Mouse (Mus musculus): ENCODE data around the gene Gda. TPM values are rescaled to one million over a fixed set of nuclear protein-coding genes. Genes with fewer than 3 reads are reported as not detected.

The Gda gene
- polyA plus RNA-seq, 1 experiment: 0.04 TPM

DNA sequence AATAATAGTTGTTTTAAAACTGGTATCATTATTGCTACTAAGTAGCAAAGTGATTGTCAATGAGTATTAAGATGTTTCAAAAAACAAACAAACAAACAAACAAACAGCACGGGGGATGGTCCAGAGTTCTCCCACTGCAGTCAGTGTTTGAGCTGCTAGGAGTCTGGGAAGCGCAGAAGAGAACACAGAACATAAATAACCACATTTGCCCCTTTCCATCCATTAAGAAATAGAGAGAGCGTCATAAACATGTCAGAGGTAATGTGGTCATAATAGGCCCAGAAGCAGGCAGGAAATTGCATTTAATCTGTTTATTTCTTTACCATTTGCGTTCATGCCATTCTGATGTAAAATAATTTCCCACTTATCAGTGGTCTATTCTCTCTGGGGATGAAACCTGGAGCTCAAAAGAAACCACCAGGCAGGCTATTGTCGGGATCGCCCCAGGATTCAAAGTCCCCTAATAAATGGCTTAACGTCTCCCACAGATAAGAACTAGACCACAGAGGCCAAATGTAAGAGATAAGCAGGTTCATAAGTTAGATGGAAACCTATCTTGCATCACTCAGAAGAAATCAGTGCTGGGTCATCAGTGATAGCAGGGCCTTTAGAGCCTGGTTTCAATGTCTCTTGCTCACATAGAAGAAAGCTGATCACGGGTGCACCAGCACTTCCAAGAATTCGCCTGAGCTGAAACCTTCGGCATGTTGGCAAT lies 20.7 kb upstream of the Gda start:
- no peaks in the 10 kb centered on the region for H3K79me2 ChIP-seq (ENCODE audit: control insufficient read depth, insufficient read depth)
- H3ac ChIP-seq (ENCODE audit: control insufficient read depth, insufficient read length): no peak overlapping the region
- TF ChIP-seq TCF3 (IDR thresholded peaks at IDR 0.05; ENCODE audit: insufficient read length, low read depth) (no peak), POLR2A (IDR thresholded peaks at IDR 0.05; ENCODE audit: insufficient read length, low read depth) (no peak), REST (IDR thresholded peaks at IDR 0.05; ENCODE audit: insufficient read depth, insufficient read length) (no peak), E2F4 (IDR thresholded peaks at IDR 0.05; ENCODE audit: insufficient read depth) (no peak), TCF12 (IDR thresholded peaks at IDR 0.05; ENCODE audit: insufficient read depth, poor library complexity, severe bottlenecking) (no peak), SRF (IDR thresholded peaks at IDR 0.05; ENCODE audit: control insufficient read depth, insufficient read length, low read depth) (no peak), MYOD1 (IDR thresholded peaks at IDR 0.05; ENCODE audit: control insufficient read depth in 1 of 3, insufficient read length in 2 of 3, low read depth in 2 of 3) (no peak), MYOG (IDR thresholded peaks at IDR 0.05; ENCODE audit: control insufficient read depth in 1 of 3, insufficient read depth in 1 of 3, insufficient read length in 2 of 3, low read depth in 2 of 3) (no peak), USF1 (IDR thresholded peaks at IDR 0.05; ENCODE audit: low read depth) (no peak), MAX (IDR thresholded peaks at IDR 0.05; ENCODE audit: low read depth) (no peak), POLR2AphosphoS2 (IDR thresholded peaks at IDR 0.05; ENCODE audit: insufficient read length, low read depth) (no peak), CEBPB (IDR thresholded peaks at IDR 0.05; ENCODE audit: insufficient read depth, poor library complexity, severe bottlenecking) (no peak)
- H3K27me3 ChIP-seq (ENCODE audit: control insufficient read depth, insufficient read depth, insufficient read length): no peaks in the 10 kb centered on the region
- H3K4me2 ChIP-seq (ENCODE audit: low read depth): no peak overlapping the region
- H3K36me3 ChIP-seq (ENCODE audit: control insufficient read depth, insufficient read depth): no peaks in the 10 kb centered on the region
- H3K4me3 ChIP-seq: no peak overlapping the region

DNA sequence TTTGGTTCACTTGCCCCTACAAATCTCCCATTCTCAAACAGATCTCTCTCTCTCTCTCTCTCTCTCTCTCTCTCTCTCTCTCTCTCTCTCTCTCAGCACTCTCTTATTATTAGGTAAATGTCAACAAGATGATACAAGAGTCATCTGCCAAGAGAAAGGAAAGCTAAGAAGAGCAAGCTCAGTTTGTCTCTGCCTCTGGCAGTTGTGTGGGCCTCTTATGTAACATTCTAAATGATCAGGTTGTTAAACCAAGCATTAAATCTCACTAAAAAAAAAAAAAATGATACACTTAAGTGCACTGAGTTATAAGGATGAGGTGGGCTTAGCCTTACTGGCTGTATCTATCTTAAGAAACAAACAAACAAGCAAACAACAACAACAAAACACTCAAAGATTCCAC lies 18.1 kb upstream of the Gda start:
- Histone ChIP-seq H3K79me2 (ENCODE audit: control insufficient read depth, insufficient read depth) (no peaks in the 10 kb centered on the region), H3ac (ENCODE audit: control insufficient read depth, insufficient read length) (no peak overlapping the region), H3K36me3 (ENCODE audit: control insufficient read depth, insufficient read depth) (no peaks in the 10 kb centered on the region), H3K4me2 (ENCODE audit: low read depth) (no peak overlapping the region), H3K4me3 (no peak overlapping the region), H3K27me3 (ENCODE audit: control insufficient read depth, insufficient read depth, insufficient read length) (no peaks in the 10 kb centered on the region)
- TF ChIP-seq USF1 (IDR thresholded peaks at IDR 0.05; ENCODE audit: low read depth): no peak
- TF ChIP-seq POLR2A (IDR thresholded peaks at IDR 0.05; ENCODE audit: insufficient read length, low read depth): no peak

DNA sequence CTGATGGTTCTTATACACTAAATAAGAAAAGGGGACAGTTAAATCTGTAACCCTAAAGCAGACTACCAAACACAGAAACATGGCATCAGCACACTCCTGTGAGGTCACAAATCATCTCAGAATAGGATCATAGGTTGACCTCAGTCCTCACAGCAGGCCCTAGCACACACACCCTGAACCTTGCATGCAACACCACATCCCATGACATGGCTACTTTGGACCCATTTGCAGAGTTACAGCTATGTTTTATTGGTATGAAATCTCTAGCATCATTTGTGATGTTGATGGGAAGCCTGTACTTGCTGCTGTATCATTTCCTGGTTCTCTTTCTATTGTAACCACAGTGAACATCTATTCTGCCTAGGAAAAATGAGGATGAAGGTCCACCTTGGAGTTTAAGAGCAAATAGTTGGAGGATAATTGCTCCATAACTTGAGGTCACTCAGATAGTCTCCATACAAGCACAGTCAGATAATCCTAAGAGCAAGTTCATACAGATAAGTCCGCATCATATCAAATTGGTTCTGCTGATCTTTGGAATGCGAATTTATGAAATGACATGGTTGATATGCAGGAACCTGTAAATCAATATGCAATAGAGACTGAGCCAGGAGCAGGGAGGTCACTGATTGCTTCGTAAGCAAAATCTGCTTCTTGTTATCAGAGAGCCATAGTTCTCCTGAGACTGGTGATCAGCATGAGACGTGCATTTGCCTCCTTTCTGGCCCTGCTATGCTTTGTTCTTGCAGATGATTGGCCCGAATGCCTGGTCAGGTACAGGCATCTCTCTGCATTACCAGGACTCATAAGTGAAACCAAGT lies 14.1 kb upstream of the Gda start:
- Histone ChIP-seq H3K27me3 (ENCODE audit: control insufficient read depth, insufficient read depth, insufficient read length) (no peaks in the 10 kb centered on the region), H3K4me3 (no peak overlapping the region), H3K79me2 (ENCODE audit: control insufficient read depth, insufficient read depth) (no peaks in the 10 kb centered on the region), H3K4me2 (ENCODE audit: low read depth) (no peak overlapping the region), H3ac (ENCODE audit: control insufficient read depth, insufficient read length) (no peak overlapping the region), H3K36me3 (ENCODE audit: control insufficient read depth, insufficient read depth) (no peaks in the 10 kb centered on the region)
- TF ChIP-seq SRF (IDR thresholded peaks at IDR 0.05; ENCODE audit: control insufficient read depth, insufficient read length, low read depth): no peak
- TF ChIP-seq TCF3 (IDR thresholded peaks at IDR 0.05; ENCODE audit: insufficient read length, low read depth): no peak
- no peak for TF ChIP-seq CEBPB (IDR thresholded peaks at IDR 0.05; ENCODE audit: insufficient read depth, poor library complexity, severe bottlenecking)
- TF ChIP-seq USF1 (IDR thresholded peaks at IDR 0.05; ENCODE audit: low read depth): no peak
- no peak for TF ChIP-seq POLR2A (IDR thresholded peaks at IDR 0.05; ENCODE audit: insufficient read length, low read depth)
- no peak for TF ChIP-seq TCF12 (IDR thresholded peaks at IDR 0.05; ENCODE audit: insufficient read depth, poor library complexity, severe bottlenecking)
- no peak for TF ChIP-seq MYOD1 (IDR thresholded peaks at IDR 0.05; ENCODE audit: control insufficient read depth in 1 of 3, insufficient read length in 2 of 3, low read depth in 2 of 3)
- no peak for TF ChIP-seq MYOG (IDR thresholded peaks at IDR 0.05; ENCODE audit: control insufficient read depth in 1 of 3, insufficient read depth in 1 of 3, insufficient read length in 2 of 3, low read depth in 2 of 3)

DNA sequence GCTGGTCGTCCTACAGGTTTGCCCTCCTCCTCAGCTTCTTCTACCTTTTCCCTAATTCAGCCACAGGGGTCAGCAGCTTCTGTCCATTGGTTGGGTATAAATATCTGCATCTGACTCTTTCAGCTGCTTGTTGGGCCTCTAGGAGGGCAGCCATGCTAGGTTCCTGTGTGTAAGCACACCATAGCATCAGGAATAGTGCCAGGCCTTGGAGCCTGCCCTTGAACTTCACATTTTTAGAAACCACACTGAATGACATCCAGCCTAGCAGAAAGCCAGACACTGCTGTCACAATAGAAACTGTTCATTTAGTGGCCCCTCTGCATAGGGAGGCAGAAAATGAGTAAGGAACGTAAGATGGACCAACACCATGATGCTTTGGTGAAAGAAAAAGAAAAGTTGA lies 8.9 kb upstream of the Gda start:
- TF ChIP-seq POLR2A (IDR thresholded peaks at IDR 0.05; ENCODE audit: insufficient read length, low read depth) (no peak), MAX (IDR thresholded peaks at IDR 0.05; ENCODE audit: low read depth) (no peak), E2F4 (IDR thresholded peaks at IDR 0.05; ENCODE audit: insufficient read depth) (no peak), MYOG (IDR thresholded peaks at IDR 0.05; ENCODE audit: control insufficient read depth in 1 of 3, insufficient read depth in 1 of 3, insufficient read length in 2 of 3, low read depth in 2 of 3) (no peak), TCF3 (IDR thresholded peaks at IDR 0.05; ENCODE audit: insufficient read length, low read depth) (no peak), SRF (IDR thresholded peaks at IDR 0.05; ENCODE audit: control insufficient read depth, insufficient read length, low read depth) (no peak), POLR2AphosphoS2 (IDR thresholded peaks at IDR 0.05; ENCODE audit: insufficient read length, low read depth) (no peak), CEBPB (IDR thresholded peaks at IDR 0.05; ENCODE audit: insufficient read depth, poor library complexity, severe bottlenecking) (no peak), MYOD1 (IDR thresholded peaks at IDR 0.05; ENCODE audit: control insufficient read depth in 1 of 3, insufficient read length in 2 of 3, low read depth in 2 of 3) (no peak), TCF12 (IDR thresholded peaks at IDR 0.05; ENCODE audit: insufficient read depth, poor library complexity, severe bottlenecking) (no peak), USF1 (IDR thresholded peaks at IDR 0.05; ENCODE audit: low read depth) (no peak), REST (IDR thresholded peaks at IDR 0.05; ENCODE audit: insufficient read depth, insufficient read length) (no peak)
- Histone ChIP-seq H3K36me3 (ENCODE audit: control insufficient read depth, insufficient read depth) (no peaks in the 10 kb centered on the region), H3K4me3 (no peak overlapping the region), H3ac (ENCODE audit: control insufficient read depth, insufficient read length) (no peak overlapping the region), H3K79me2 (ENCODE audit: control insufficient read depth, insufficient read depth) (no peaks in the 10 kb centered on the region), H3K27me3 (ENCODE audit: control insufficient read depth, insufficient read depth, insufficient read length) (no peaks in the 10 kb centered on the region), H3K4me2 (ENCODE audit: low read depth) (no peak overlapping the region)
